Mouse (Mus musculus) lung, embryonic 16.5 days (tissue): ENCODE measurements around the gene H2afy. TPM values are rescaled to one million over a fixed set of nuclear protein-coding genes. Genes with fewer than 3 reads are reported as not detected.

ENCODE experiments used
- ATAC-seq: fragments of 200-750 bp; cut with Nextera tagmentation; 2 replicates; pipeline ENCODE4 v1.8.0; 2017; ENCODE audit warnings: low read depth, mild to moderate bottlenecking, moderate library complexity
- H3K27ac ChIP-seq: fragments of 300-500 bp; sonication (generic); 2 replicates; pipeline ENCODE4 v1.5.1; 2014; ENCODE audit warnings: mild to moderate bottlenecking, control low read depth, low read length
- H3K27me3 ChIP-seq: fragments of 300-500 bp; sonication (generic); 2 replicates; pipeline ENCODE4 v1.6.1; 2014; ENCODE audit warnings: low read depth, low read length, mixed read lengths; ENCODE audit not compliant: control insufficient read depth, insufficient read depth
- H3K36me3 ChIP-seq: fragments of 300-500 bp; sonication (generic); 2 replicates; pipeline ENCODE4 v1.6.1; 2014; ENCODE audit warnings: low read length; ENCODE audit not compliant: control insufficient read depth, insufficient read depth
- H3K4me1 ChIP-seq: fragments of 300-500 bp; sonication (generic); replicated peaks from 2 replicates; pipeline ENCODE4 v1.6.1; 2014; ENCODE audit warnings: low read length, mixed read lengths; ENCODE audit not compliant: control insufficient read depth, insufficient read depth
- H3K4me2 ChIP-seq: fragments of 300-500 bp; sonication (generic); 2 replicates; pipeline ENCODE4 v1.6.1; 2014; ENCODE audit warnings: low read depth, low read length, control low read depth
- H3K4me3 ChIP-seq: fragments of 300-500 bp; sonication (generic); 2 replicates; pipeline ENCODE4 v1.5.1; 2014; ENCODE audit warnings: mild to moderate bottlenecking, low read length, control low read depth
- H3K9ac ChIP-seq: fragments of 300-500 bp; sonication (generic); 2 replicates; pipeline ENCODE4 v1.6.1; 2014; ENCODE audit warnings: low read length, control low read depth
- H3K9me3 ChIP-seq: fragments of 300-500 bp; sonication (generic); 2 replicates; pipeline ENCODE4 v1.6.1; 2016; ENCODE audit warnings: low read length; ENCODE audit not compliant: control insufficient read depth
- WGBS: fragments of 180-500 bp; shearing (Covaris S2); extraction: QIAGEN DNeasy Blood & Tissue Kit; methylation state at CpG from one replicate; pipeline ENCODE4 v1.1.7; 2014; 5-methylcytosine and 5-hydroxymethylcytosine counted together
- polyA plus RNA-seq: library from polyadenylated mRNA; unstranded; fragments of >200 nt; fragmentation: Nextera tagmentation; extraction: Ambion mirVana; gene quantifications from 2 replicates; pipeline ENCODE4 v1.2.1, GENCODE M21; 2015

Gene H2afy
- polyA plus RNA-seq, 1 experiment from 2014 or later = 266 TPM

- H3K27ac ChIP-seq = peak overlapping the region; percentile 78
- H3K9ac ChIP-seq = peak overlapping the region; percentile 98
- H3K9me3 ChIP-seq = no peaks in the 10 kb centered on the region
- peaks cover 21% of the 10 kb centered on the region for H3K4me1 ChIP-seq
- peak overlapping the region; percentile 77 for H3K4me2 ChIP-seq
- no peaks in the 10 kb centered on the region for H3K27me3 ChIP-seq
- ATAC-seq = peak; percentile 34
- H3K36me3 ChIP-seq = no peaks in the 10 kb centered on the region
- H3K4me3 ChIP-seq = peak overlapping the region; percentile 86
- under 1% methylated on average over 47 of the region's 50 CpGs for WGBS
Measured at GRCm38 (mm10) chr13:56134631-56135181, 1.5 kb downstream of the H2afy start.

- Histone ChIP-seq H3K4me3 (peak overlapping the region; percentile 86), H3K9me3 (no peaks in the 10 kb centered on the region), H3K27me3 (no peaks in the 10 kb centered on the region), H3K4me1 (peaks cover 21% of the 10 kb centered on the region), H3K27ac (no peak overlapping the region), H3K9ac (peak overlapping the region; percentile 98), H3K4me2 (peak overlapping the region; percentile 77), H3K36me3 (no peaks in the 10 kb centered on the region; the same call in 1 of the 2 replicates)
- 35% methylated on average over 5 of the region's 5 CpGs for WGBS
- ATAC-seq = no peak
Measured at GRCm38 (mm10) chr13:56134031-56134430, 2.1 kb downstream of the H2afy start.

DNA sequence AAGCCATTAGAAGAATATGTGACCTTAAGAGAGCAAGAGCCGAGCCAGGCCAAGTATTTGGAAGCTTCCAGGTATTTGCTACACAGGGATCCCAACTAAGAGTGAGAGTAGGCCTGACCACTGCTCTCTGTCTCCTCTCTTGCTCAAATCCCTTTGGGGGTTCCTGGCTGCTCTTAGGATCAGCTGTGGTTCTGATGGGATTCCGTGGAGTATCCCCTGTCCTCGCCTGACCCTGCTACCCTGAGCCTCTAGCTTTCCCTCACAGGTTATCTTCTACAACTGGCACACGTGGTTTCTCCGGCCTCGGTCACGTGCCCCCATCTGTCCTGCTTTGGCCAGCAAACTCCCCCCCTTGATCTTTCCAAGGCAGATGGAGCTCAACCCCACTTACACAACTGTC, 3.2 kb downstream of the H2afy start:
- H3K4me3 ChIP-seq = no peak overlapping the region

DNA sequence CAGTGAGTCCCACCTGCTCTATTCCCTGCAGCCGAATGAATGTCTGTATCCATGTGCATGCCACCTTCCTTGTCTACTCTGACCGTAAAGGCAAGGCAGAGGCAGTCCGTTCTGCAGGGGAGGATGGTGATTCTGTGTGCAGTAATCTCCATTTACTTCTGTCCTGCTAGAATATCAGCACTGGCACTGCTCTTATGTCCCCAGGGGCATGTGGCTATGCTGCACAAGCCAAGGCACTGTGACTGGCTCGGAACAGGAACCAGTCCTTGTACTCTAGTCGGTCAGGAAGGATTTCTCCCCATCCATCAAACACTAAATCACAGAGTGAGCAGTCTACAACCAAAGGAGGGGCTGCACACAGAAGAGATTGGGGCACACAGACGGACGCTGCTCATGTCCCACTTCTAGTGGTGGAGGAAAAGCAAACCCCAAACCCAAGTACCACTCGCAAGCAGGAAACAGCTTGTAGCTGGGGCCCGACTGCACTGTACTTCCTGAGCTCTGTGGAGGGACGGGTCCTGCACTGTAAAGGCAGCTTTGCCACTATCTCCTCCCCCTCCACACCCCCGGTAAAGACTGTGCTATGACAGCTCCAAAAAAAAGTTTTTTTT, 3.7 kb downstream of the H2afy start:
- no peak overlapping the region for H3K27ac ChIP-seq

More for the DNA sequence above, 3.2 kb downstream of the H2afy start:
- H3K4me1 ChIP-seq = peaks cover 21% of the 10 kb centered on the region
- no peak for ATAC-seq
- 69% methylated on average over 7 of the region's 7 CpGs for WGBS
- 0 out of 2 replicates have a peak overlapping the region, but pooled peaks have one; percentile 77 for H3K4me2 ChIP-seq
- no peaks in the 10 kb centered on the region for H3K27me3 ChIP-seq
- H3K36me3 ChIP-seq = peaks cover 5% of the 10 kb centered on the region
- H3K9ac ChIP-seq = no peak overlapping the region
- H3K27ac ChIP-seq = no peak overlapping the region
- H3K9me3 ChIP-seq = no peaks in the 10 kb centered on the region

DNA sequence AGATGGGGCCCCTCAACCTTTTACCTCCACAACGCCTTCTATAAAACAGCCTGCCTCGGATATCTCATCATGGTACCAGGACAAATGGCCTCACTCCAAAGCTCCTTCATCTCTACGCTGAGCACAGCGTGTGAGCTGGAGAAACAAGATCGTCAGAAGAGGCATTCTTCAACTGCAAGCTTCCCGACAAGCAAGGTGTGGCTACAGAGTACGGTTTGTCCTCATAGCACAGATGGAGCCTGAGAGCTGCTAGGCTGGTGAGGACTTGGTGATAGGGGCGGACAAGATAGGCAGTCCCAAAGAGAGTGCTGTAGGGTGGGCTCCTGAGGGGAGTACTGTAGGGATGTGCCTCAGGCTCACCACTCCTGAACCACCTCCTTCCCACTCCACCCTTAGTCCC, 5.6 kb downstream of the H2afy start:
- no peaks in the 10 kb centered on the region for H3K27me3 ChIP-seq
- peaks cover 24% of the 10 kb centered on the region for H3K36me3 ChIP-seq
- WGBS = 68% methylated on average over 8 of the region's 8 CpGs
- H3K9ac ChIP-seq = no peak overlapping the region
- H3K27ac ChIP-seq = no peak overlapping the region
- no peak for ATAC-seq
- no peak overlapping the region for H3K4me3 ChIP-seq
- no peak overlapping the region for H3K4me2 ChIP-seq
- H3K9me3 ChIP-seq = no peaks in the 10 kb centered on the region
- H3K4me1 ChIP-seq = peaks cover 18% of the 10 kb centered on the region

More for the DNA sequence above, 3.7 kb downstream of the H2afy start:
- Histone ChIP-seq H3K4me1 (peaks cover 21% of the 10 kb centered on the region), H3K36me3 (peaks cover 10% of the 10 kb centered on the region), H3K9ac (no peak overlapping the region), H3K9me3 (no peaks in the 10 kb centered on the region), H3K4me3 (no peak overlapping the region), H3K27me3 (no peaks in the 10 kb centered on the region), H3K4me2 (no peak overlapping the region)
- no peak for ATAC-seq
- 53% methylated on average over 11 of the region's 11 CpGs for WGBS

- Histone ChIP-seq H3K4me3 (no peak overlapping the region), H3K9ac (no peak overlapping the region), H3K27ac (no peak overlapping the region), H3K27me3 (no peaks in the 10 kb centered on the region), H3K4me2 (no peak overlapping the region), H3K4me1 (peaks cover 18% of the 10 kb centered on the region), H3K36me3 (peaks cover 33% of the 10 kb centered on the region), H3K9me3 (no peaks in the 10 kb centered on the region)
- WGBS = 95% methylated on average over 3 of the region's 3 CpGs
- ATAC-seq = no peak
Measured at GRCm38 (mm10) chr13:56129578-56129977, 6.6 kb downstream of the H2afy start.

DNA sequence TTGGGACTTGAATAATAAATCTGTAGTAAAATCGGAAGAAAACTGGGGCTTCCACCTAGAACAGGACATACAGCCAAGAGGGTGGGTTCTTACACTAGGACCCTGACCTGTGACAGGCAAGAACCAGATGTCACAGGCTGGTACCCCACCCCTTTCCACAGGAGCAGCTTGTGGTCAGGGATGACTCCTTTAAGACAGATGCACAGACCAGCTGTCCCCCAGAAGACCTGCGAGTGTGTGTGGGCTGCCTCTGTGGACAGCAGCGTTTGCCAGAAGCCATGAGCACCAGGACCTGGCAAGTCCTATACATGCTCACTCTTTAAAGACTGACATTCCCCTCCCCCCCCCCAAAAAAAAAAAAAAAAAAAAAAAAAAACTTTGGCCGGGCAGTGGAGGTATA, 7.1 kb downstream of the H2afy start:
- Histone ChIP-seq H3K9ac (no peak overlapping the region), H3K27me3 (no peaks in the 10 kb centered on the region), H3K4me1 (peaks cover 15% of the 10 kb centered on the region), H3K4me2 (no peak overlapping the region), H3K27ac (no peak overlapping the region), H3K4me3 (no peak overlapping the region), H3K9me3 (no peaks in the 10 kb centered on the region), H3K36me3 (peaks cover 38% of the 10 kb centered on the region)
- no peak for ATAC-seq
- WGBS = 64% methylated on average over 4 of the region's 4 CpGs

GRCm38 (mm10) chr13:56125632-56126031, 10.5 kb downstream of the H2afy start:
- no peaks in the 10 kb centered on the region for H3K9me3 ChIP-seq
- H3K27ac ChIP-seq = no peak overlapping the region
- H3K27me3 ChIP-seq = no peaks in the 10 kb centered on the region
- no peak for ATAC-seq
- H3K4me1 ChIP-seq = no peaks in the 10 kb centered on the region
- H3K36me3 ChIP-seq = peaks cover 47% of the 10 kb centered on the region
- WGBS = 85% methylated on average over 10 of the region's 10 CpGs
- no peak overlapping the region for H3K4me2 ChIP-seq
- no peak overlapping the region for H3K9ac ChIP-seq
- no peak overlapping the region for H3K4me3 ChIP-seq

DNA sequence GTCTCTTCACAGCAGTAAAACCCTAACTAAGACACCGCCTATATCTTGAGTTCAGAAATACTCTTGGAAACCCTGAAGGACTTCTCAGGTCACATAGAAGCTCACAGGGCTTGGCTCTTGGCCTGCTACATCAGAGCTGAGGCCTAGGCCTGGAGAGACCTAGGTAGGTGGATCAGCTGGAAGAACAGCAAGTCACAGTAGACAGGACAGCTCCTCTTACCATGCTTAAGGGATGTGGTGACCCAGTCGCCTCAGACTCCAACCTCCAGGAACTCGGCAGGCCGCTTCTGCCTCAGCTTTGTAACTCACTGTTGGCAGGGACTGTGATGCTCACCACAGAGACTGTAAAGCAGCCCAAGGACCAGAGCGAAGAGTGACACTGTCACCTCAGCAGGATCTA, 13.1 kb downstream of the H2afy start:
- no peak for ATAC-seq
- 93% methylated on average over 5 of the region's 5 CpGs for WGBS
- Histone ChIP-seq H3K27ac (no peak overlapping the region), H3K9me3 (no peaks in the 10 kb centered on the region), H3K9ac (no peak overlapping the region), H3K4me1 (no peaks in the 10 kb centered on the region), H3K36me3 (peaks cover 45% of the 10 kb centered on the region), H3K4me3 (no peak overlapping the region), H3K4me2 (no peak overlapping the region), H3K27me3 (no peaks in the 10 kb centered on the region)
